Mouse (Mus musculus) lung, embryonic 14.5 days (tissue): Measurements from ENCODE around the gene Rras. TPM values are rescaled to one million over a fixed set of nuclear protein-coding genes. Genes with fewer than 3 reads are reported as not detected.
"Not testable (repeated sequence)": the region's sequence is repeated elsewhere in the genome, so short reads cannot be mapped to it uniquely, and the experiment has no call there.

Experiments
- ATAC-seq: fragments of 200-750 bp; cut with Nextera tagmentation; 2 replicates; pipeline ENCODE4 v1.8.0; 2017; ENCODE audit warnings: mild to moderate bottlenecking, moderate TSS enrichment, moderate library complexity; ENCODE audit not compliant: insufficient read depth
- DNase-seq: peaks from one replicate; pipeline ENCODE4 v3.0.0-alpha.2; 2015
- H3K27ac ChIP-seq: fragments of 300-500 bp; sonication (generic); 2 replicates; pipeline ENCODE4 v1.5.1; 2014; ENCODE audit warnings: low read depth, mild to moderate bottlenecking, moderate library complexity
- H3K27me3 ChIP-seq: fragments of 300-500 bp; sonication (generic); 2 replicates; pipeline ENCODE4 v1.6.1; 2014; ENCODE audit warnings: low read length, control low read depth; ENCODE audit not compliant: insufficient read depth
- H3K36me3 ChIP-seq: fragments of 300-500 bp; sonication (generic); 2 replicates; pipeline ENCODE4 v1.6.1; 2014; ENCODE audit warnings: control low read depth; ENCODE audit not compliant: insufficient read depth
- H3K4me1 ChIP-seq: fragments of 300-500 bp; sonication (generic); 2 replicates; pipeline ENCODE4 v1.6.1; 2014; ENCODE audit warnings: antibody characterized with exemption, control low read depth; ENCODE audit not compliant: insufficient read depth
- H3K4me2 ChIP-seq: fragments of 300-500 bp; sonication (generic); 2 replicates; pipeline ENCODE4 v1.6.1; 2014; ENCODE audit warnings: mild to moderate bottlenecking
- H3K4me3 ChIP-seq: fragments of 300-500 bp; sonication (generic); 2 replicates; pipeline ENCODE4 v1.5.1; 2014; ENCODE audit warnings: low read depth, low read length
- H3K9ac ChIP-seq: fragments of 300-500 bp; sonication (generic); 2 replicates; pipeline ENCODE4 v1.6.1; 2014
- H3K9me3 ChIP-seq: fragments of 300-500 bp; sonication (generic); 2 replicates; pipeline ENCODE4 v1.6.1; 2016; ENCODE audit warnings: low read depth, low read length, control low read depth
- CTCF ChIP-seq: IDR thresholded peaks from 2 replicates; pipeline ENCODE4 v1.5.1; 2016; ENCODE audit warnings: antibody characterized with exemption, low read depth
- WGBS: fragments of 180-500 bp; shearing (Covaris S2); extraction: QIAGEN DNeasy Blood & Tissue Kit; methylation state at CpG from one replicate; pipeline ENCODE4 v1.1.7; 2014; 5-methylcytosine and 5-hydroxymethylcytosine counted together
- polyA plus RNA-seq: library from polyadenylated mRNA; unstranded; fragments of >200 nt; fragmentation: Nextera tagmentation; extraction: Ambion mirVana; gene quantifications from 2 replicates; pipeline ENCODE4 v1.2.1, GENCODE M21; 2014

Rras gene
- polyA plus RNA-seq, 1 experiment from 2014 or later, result 46.2 TPM

DNA sequence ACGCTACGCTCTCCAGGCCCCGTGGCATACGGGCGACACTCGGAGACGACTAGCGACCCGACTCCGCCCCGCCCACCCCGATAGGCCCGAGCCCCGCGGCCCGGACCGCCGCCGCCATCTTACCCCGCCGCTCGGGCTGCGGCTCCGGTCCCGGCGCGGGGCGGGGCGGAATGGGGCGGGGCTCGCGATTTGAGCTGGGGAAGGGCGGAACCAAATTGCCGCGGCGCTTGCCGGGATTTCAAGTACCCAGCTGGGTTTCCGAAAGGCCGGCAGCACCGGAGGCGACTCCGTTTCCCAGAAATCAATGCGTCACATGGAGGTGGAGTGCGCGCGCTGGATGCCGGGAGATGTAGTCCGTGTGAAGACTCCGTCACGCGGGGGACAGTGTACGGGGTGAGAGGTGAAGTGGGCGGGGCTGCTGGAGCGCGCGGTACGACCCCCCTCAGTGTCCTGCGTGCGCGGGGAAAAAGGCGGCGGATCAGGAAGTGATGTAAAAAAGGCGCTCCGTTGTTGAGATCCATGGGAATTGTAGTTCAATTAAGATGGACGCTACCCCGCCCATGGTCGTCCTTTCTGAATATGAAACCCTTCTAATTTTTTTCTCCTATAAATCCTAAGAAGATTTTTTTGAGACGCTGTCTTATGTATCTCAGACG lies 1.7 kb upstream of the Rras start, which contains the start of gene Scaf1:
Gene Scaf1 (minus strand): TSS at position 407 of the 656 bp plus-strand sequence.
- ATAC-seq (peak; percentile 76), DNase-seq (peak; percentile 100)
- peak within 1 kb of the TSS; percentile 92 for H3K9ac ChIP-seq
- peak within 1 kb of the TSS; percentile 68 for H3K4me2 ChIP-seq
- H3K4me3 ChIP-seq, result peak within 1 kb of the TSS; percentile 96
- H3K27ac ChIP-seq, result peak within 1 kb of the TSS; percentile 98
- under 1% methylated on average over 69 of the region's 69 CpGs for WGBS
- H3K36me3 ChIP-seq, result peaks cover 33% of the 10 kb centered on the region
- H3K4me1 ChIP-seq, result peaks cover 15% of the 10 kb centered on the region
- no peaks in the 10 kb centered on the region for H3K27me3 ChIP-seq
- no peak for TF ChIP-seq CTCF
- no peaks in the 10 kb centered on the region for H3K9me3 ChIP-seq

- Histone ChIP-seq H3K9ac (peak overlapping the region; percentile 92), H3K4me1 (peaks cover 15% of the 10 kb centered on the region), H3K27me3 (no peaks in the 10 kb centered on the region), H3K4me3 (peak overlapping the region; percentile 96), H3K9me3 (no peaks in the 10 kb centered on the region), H3K4me2 (peak overlapping the region; percentile 68), H3K27ac (peak overlapping the region; percentile 98), H3K36me3 (peaks cover 26% of the 10 kb centered on the region)
- DNase-seq (no peak), ATAC-seq (no peak)
- TF ChIP-seq CTCF, result no peak
- WGBS, result 0% methylated on average over 4 of the region's 4 CpGs
These were observed 1.0 kb upstream of the Rras start for GRCm38 (mm10) chr7:45016761-45017160.

DNA sequence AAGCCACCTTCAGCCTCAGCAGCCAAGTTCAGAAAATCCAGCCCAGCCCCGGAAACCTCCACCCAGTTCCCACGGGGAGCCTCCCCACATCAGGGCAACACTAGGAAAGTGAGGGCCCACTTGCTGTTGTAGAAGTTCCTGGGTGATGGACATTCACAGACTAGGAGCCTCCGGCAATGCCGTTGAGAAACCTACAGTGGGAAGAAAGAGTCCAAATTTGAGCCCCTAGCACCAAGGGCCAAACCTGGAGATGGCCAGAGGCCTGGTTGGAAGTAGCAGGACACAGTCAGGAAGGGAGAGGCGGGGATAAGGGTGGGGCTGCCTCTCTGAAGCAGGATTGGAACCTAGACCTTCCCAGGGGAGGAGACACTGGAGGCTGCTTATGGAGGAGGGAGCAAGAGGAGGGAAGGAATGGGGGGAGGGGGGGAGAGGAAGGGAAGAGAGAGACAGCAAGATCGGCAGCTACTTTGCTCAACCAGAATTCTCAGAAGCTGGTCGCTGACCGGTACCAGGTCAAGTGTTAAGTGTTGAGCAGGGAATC lies 1.3 kb downstream of the Rras start:
- peak overlapping the region; percentile 21; the same call in 1 of the 2 replicates for H3K27ac ChIP-seq
- H3K9me3 ChIP-seq, result no peaks in the 10 kb centered on the region
- peak overlapping the region; percentile 68 for H3K4me2 ChIP-seq
- H3K4me1 ChIP-seq, result peaks cover 15% of the 10 kb centered on the region
- no peak for TF ChIP-seq CTCF
- peak overlapping the region; percentile 96 for H3K4me3 ChIP-seq
- 0 out of 2 replicates have a peak overlapping the region, but pooled peaks have one; percentile 14 for H3K9ac ChIP-seq
- 29% methylated on average over 8 of the region's 8 CpGs for WGBS
- 0 out of 2 replicates have a peak, but pooled peaks cover 3% of the 10 kb centered on the region for H3K36me3 ChIP-seq
- H3K27me3 ChIP-seq, result no peaks in the 10 kb centered on the region
- ATAC-seq (no peak), DNase-seq (peak; percentile 71)

DNA sequence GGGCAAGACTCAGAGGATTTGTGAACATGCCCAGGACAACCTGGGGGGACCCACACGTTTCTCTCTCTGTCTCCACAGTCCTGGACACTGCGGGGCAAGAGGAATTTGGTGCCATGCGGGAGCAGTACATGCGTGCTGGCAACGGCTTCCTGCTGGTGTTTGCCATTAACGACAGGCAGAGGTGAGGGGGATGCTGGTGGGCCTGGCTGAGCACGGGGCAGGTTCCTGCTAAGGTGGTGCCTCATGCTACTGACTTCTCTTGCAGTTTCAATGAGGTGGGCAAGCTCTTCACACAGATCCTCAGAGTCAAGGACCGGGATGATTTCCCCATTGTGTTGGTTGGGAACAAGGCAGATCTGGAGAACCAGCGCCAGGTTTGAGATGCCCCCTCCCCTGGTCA lies 2.5 kb downstream of the Rras start:
- no peak for TF ChIP-seq CTCF
- Histone ChIP-seq H3K4me1 (0 out of 2 replicates have a peak, but pooled peaks cover 7% of the 10 kb centered on the region), H3K27me3 (no peaks in the 10 kb centered on the region), H3K27ac (no peak overlapping the region), H3K36me3 (no peaks in the 10 kb centered on the region), H3K9ac (no peak overlapping the region), H3K9me3 (no peaks in the 10 kb centered on the region), H3K4me3 (no peak overlapping the region), H3K4me2 (no peak overlapping the region)
- 66% methylated on average over 9 of the region's 9 CpGs for whole genome bisulfite sequencing
- ATAC-seq, result no peak
- DNase-seq, result no peak

DNA sequence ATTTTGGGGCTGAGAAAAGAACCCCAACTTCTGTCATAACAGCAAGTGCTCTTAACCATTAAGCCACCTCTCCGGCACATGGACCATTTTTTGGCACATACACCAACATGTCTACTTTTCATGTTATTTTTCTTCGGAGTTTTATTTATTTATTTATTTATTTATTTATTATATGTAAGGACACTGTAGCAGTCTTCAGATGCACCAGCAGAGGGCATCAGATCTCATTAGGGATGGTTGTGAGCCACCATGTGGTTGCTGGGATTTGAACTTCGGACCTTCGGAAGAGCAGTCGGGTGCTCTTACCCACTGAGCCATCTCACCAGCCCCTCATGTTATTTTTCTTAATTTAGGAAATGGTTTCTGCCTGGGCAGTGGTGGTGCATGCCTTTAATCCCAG lies 6.0 kb downstream of the Rras start:
- H3K4me2 ChIP-seq, result not testable (repeated sequence)

GRCm38 (mm10) chr7:45024281-45025248 lies 6.8 kb downstream of the Rras start:
- no peak overlapping the region for H3K27ac ChIP-seq
- no peak overlapping the region for H3K4me2 ChIP-seq
- H3K27me3 ChIP-seq, result no peaks in the 10 kb centered on the region
- WGBS, result 84% methylated on average over 15 of the region's 15 CpGs
- no peak overlapping the region for H3K4me3 ChIP-seq
- peaks cover 31% of the 10 kb centered on the region for H3K36me3 ChIP-seq
- no peak overlapping the region for H3K9ac ChIP-seq
- DNase-seq (peak; percentile 13), ATAC-seq (peak; percentile 16; the same call in 1 of the 2 replicates)
- no peaks in the 10 kb centered on the region for H3K9me3 ChIP-seq
- no peaks in the 10 kb centered on the region for H3K4me1 ChIP-seq
- no peak for TF ChIP-seq CTCF

More for the DNA sequence above, 6.0 kb downstream of the Rras start:
- H3K9me3 ChIP-seq, H3K9ac ChIP-seq, H3K27me3 ChIP-seq, H3K4me1 ChIP-seq, H3K4me3 ChIP-seq, H3K27ac ChIP-seq, ATAC-seq: not testable (repeated sequence)
- peak; percentile 38 for TF ChIP-seq CTCF
- peak; percentile 47 for DNase-seq
- WGBS, result 77% methylated on average over 5 of the region's 5 CpGs
- peaks cover 22% of the 10 kb centered on the region for H3K36me3 ChIP-seq
